Mouse (Mus musculus): ENCODE measurements around the gene Olfr1009. TPM values are rescaled to one million over a fixed set of nuclear protein-coding genes. Genes with fewer than 3 reads are reported as not detected.
"Not testable (repeated sequence)": the region's sequence is repeated elsewhere in the genome, so short reads cannot be mapped to it uniquely, and the experiment has no call there.

Olfr1009 gene
- polyA plus RNA-seq (2014; fragmentation: Nextera tagmentation; extraction: Ambion mirVana) = not detected in 2 replicates

DNA sequence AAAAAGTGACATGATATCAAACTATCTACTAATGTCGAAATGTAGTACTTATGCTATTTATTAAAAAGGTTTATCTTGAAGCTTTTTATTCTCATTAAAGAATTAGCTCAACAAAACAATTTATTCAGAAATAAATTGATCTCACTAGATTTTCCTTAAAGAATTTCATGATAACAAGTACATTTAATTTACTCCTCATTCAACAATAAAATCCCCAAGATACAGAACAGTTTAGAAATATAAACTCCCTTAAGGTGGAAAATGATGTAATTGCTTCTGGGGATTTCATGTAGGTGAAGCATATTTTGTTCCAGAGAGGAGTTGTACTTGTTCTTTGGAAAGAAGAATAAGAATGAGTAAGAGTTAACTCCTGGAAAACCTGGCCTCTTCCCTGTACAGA lies at the start of gene Olfr1009:
Olfr1009 (plus strand) TSS at position 301 of the 400 bp plus-strand sequence.
- Histone ChIP-seq H3K4me3 (ENCODE audit: low read depth, low read length) (no peak within 1 kb of the TSS), H3K4me2 (ENCODE audit: low read depth, low read length, severe bottlenecking) (no peak within 1 kb of the TSS), H3K36me3 (ENCODE audit: control insufficient read depth, insufficient read depth, low read length) (no peaks in the 10 kb centered on the region), H3K9me3 (ENCODE audit: control insufficient read depth, low read length) (no peaks in the 10 kb centered on the region), H3K9ac (ENCODE audit: low read length) (no peak within 1 kb of the TSS), H3K27me3 (ENCODE audit: control insufficient read depth, insufficient read depth, low read length) (no peaks in the 10 kb centered on the region), H3K27ac (ENCODE audit: low read depth, low read length) (no peak within 1 kb of the TSS), H3K4me1 (replicated peaks; ENCODE audit: control insufficient read depth, insufficient read depth, low read length) (no peaks in the 10 kb centered on the region)
- no peak for DNase-seq (ENCODE audit: low spot score)
- WGBS = 85% methylated on average over 1 of the region's 1 CpGs
- no peak for ATAC-seq (replicated peaks; ENCODE audit: low FRiP score)

DNA sequence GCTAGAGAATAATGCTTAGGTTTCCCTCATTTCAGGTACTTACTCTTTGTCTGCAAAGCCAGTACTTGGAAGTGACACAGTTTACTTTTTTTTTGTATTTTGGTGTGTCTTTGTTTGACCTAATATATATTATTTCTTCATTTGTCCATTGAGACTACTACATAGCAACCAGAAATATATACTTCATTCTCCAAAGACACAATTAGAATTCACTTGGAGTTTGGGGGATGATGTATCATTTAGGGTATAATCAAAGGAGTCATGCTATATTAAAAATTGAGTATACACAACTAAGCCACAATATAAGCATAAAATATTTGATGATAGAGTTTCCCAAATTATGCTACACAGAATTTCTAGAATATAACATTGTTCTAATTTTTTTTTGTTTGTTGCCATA lies 36.6 kb upstream of the Olfr1009 start, which contains the start of gene Olfr1006:
Olfr1006 (minus strand) TSS at position 101 of the 400 bp plus-strand sequence.
- no peak for ATAC-seq (replicated peaks; ENCODE audit: low FRiP score)
- DNase-seq (ENCODE audit: low spot score) = no peak
- no peaks in the 10 kb centered on the region for H3K36me3 ChIP-seq (ENCODE audit: control insufficient read depth, insufficient read depth, low read length)
- no peak within 1 kb of the TSS for H3K27ac ChIP-seq (ENCODE audit: low read depth, low read length)
- no peaks in the 10 kb centered on the region for H3K27me3 ChIP-seq (ENCODE audit: control insufficient read depth, insufficient read depth, low read length)
- H3K4me3 ChIP-seq (ENCODE audit: low read depth, low read length) = no peak within 1 kb of the TSS
- no peak within 1 kb of the TSS for H3K9ac ChIP-seq (ENCODE audit: low read length)
- no peaks in the 10 kb centered on the region for H3K4me1 ChIP-seq (replicated peaks; ENCODE audit: control insufficient read depth, insufficient read depth, low read length)
- no peaks in the 10 kb centered on the region for H3K9me3 ChIP-seq (ENCODE audit: control insufficient read depth, low read length)
- H3K4me2 ChIP-seq (ENCODE audit: low read depth, low read length, severe bottlenecking) = no peak within 1 kb of the TSS

DNA sequence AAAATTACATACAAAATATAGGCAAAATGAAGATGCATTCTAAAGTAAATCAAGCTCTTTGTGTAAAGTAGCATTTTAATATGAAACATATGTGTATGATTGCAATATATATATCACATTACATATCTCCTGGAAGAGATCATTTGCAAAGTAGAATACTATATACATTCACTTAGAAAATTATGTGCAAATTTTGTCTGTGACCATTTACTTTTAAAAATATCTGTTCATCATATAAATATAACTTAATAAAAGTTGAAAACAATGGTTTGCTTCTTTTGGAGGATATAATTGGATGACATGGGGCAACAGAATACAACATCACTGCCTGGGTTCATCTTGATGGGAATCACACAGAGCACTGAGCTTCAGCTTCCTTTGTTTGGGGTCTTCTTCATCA lies 26.1 kb upstream of the Olfr1009 start, which contains the start of gene Olfr1008:
Olfr1008 (plus strand) TSS at position 301 of the 400 bp plus-strand sequence.
- H3K4me3 ChIP-seq (ENCODE audit: low read depth, low read length) = no peak within 1 kb of the TSS
- no peak within 1 kb of the TSS for H3K9ac ChIP-seq (ENCODE audit: low read length)
- H3K27me3 ChIP-seq (ENCODE audit: control insufficient read depth, insufficient read depth, low read length) = no peaks in the 10 kb centered on the region
- no peaks in the 10 kb centered on the region for H3K4me1 ChIP-seq (replicated peaks; ENCODE audit: control insufficient read depth, insufficient read depth, low read length)
- no peak for ATAC-seq (replicated peaks; ENCODE audit: low FRiP score)
- H3K27ac ChIP-seq (ENCODE audit: low read depth, low read length) = no peak within 1 kb of the TSS
- H3K4me2 ChIP-seq (ENCODE audit: low read depth, low read length, severe bottlenecking) = no peak within 1 kb of the TSS
- H3K9me3 ChIP-seq (ENCODE audit: control insufficient read depth, low read length) = no peaks in the 10 kb centered on the region
- DNase-seq (ENCODE audit: low spot score) = no peak
- H3K36me3 ChIP-seq (ENCODE audit: control insufficient read depth, insufficient read depth, low read length) = no peaks in the 10 kb centered on the region

DNA sequence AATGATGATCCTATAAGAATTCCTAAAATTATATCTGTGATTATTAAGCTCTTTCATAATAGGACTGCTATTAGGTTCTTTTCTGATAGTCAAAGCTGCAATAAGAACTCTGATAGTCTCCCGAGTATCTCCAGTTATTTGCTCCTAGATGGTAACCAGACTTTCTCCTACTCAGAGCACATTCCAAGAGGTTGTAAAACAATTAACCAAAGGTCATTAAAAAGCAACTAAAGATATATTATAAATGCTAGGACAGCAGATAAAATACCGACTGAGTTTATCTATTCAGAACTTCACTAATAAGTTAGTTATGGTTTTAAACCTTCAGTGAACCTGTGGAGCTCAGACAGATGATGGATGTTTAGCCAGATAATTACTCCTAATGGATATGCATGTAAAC lies 4.5 kb upstream of the Olfr1009 start:
- H3K36me3 ChIP-seq (ENCODE audit: control insufficient read depth, insufficient read depth, low read length); H3K27ac ChIP-seq (ENCODE audit: low read depth, low read length); H3K4me1 ChIP-seq (replicated peaks; ENCODE audit: control insufficient read depth, insufficient read depth, low read length); ATAC-seq (replicated peaks; ENCODE audit: low FRiP score); DNase-seq (ENCODE audit: low spot score); H3K9ac ChIP-seq (ENCODE audit: low read length); H3K4me3 ChIP-seq (ENCODE audit: low read depth, low read length); H3K27me3 ChIP-seq (ENCODE audit: control insufficient read depth, insufficient read depth, low read length); H3K4me2 ChIP-seq (ENCODE audit: low read depth, low read length, severe bottlenecking); H3K9me3 ChIP-seq (ENCODE audit: control insufficient read depth, low read length): not testable (repeated sequence)
- WGBS = 80% methylated on average over 2 of the region's 2 CpGs

DNA sequence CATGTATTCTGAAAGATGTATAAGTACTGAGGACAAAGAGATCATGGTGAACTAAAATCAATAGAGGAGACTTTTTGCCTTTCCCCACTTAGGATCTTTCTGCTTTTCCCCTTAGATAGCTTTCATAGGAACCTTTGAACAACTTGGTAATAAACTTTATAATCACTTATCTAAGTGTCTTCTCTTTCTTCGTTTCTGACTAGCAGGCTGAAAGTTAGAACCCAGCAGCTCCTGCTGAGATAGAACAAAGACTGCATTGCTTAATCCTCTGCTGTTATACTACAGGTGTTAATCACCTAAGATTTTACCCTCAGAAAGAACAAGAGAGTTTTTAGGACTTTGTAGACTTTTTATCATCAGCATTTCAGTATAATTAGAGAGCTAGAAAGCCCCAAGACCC lies 4.1 kb upstream of the Olfr1009 start:
- H3K4me1 ChIP-seq (replicated peaks; ENCODE audit: control insufficient read depth, insufficient read depth, low read length) = no peaks in the 10 kb centered on the region
- no peak for ATAC-seq (replicated peaks; ENCODE audit: low FRiP score)
- WGBS = 31% methylated on average over 1 of the region's 1 CpGs
- no peak overlapping the region for H3K4me3 ChIP-seq (ENCODE audit: low read depth, low read length)
- H3K27me3 ChIP-seq (ENCODE audit: control insufficient read depth, insufficient read depth, low read length) = no peaks in the 10 kb centered on the region
- no peaks in the 10 kb centered on the region for H3K9me3 ChIP-seq (ENCODE audit: control insufficient read depth, low read length)
- no peak overlapping the region for H3K27ac ChIP-seq (ENCODE audit: low read depth, low read length)
- no peak overlapping the region for H3K4me2 ChIP-seq (ENCODE audit: low read depth, low read length, severe bottlenecking)
- no peak overlapping the region for H3K9ac ChIP-seq (ENCODE audit: low read length)
- H3K36me3 ChIP-seq (ENCODE audit: control insufficient read depth, insufficient read depth, low read length) = no peaks in the 10 kb centered on the region
- DNase-seq (ENCODE audit: low spot score) = no peak

DNA sequence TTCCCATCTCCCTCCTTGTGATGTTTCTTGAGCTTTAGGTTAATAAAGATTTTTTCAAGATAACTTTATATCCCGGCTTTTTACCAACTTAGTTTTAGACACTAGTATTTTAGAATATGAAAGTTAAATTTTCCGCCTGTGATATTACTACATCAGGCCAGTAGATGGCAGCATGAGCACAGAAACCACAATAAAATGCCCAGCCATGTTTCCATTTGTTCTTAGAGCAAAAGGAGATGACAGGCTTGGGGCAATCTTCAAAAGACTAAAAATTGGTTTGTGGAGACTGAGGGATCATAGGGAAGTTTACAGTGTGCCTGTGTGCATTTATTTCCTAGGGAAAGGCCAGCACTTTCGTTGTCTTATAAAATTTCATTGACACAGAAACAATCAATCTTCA lies 10.6 kb downstream of the Olfr1009 start:
- DNase-seq (ENCODE audit: low spot score) (no peak), ATAC-seq (replicated peaks; ENCODE audit: low FRiP score) (peak; percentile 69; the same call in 1 of the 2 replicates)
- no peaks in the 10 kb centered on the region for H3K36me3 ChIP-seq (ENCODE audit: control insufficient read depth, insufficient read depth, low read length)
- H3K27me3 ChIP-seq (ENCODE audit: control insufficient read depth, insufficient read depth, low read length) = no peaks in the 10 kb centered on the region
- H3K27ac ChIP-seq (ENCODE audit: low read depth, low read length) = no peak overlapping the region
- H3K9me3 ChIP-seq (ENCODE audit: control insufficient read depth, low read length) = no peaks in the 10 kb centered on the region
- no peak overlapping the region for H3K4me2 ChIP-seq (ENCODE audit: low read depth, low read length, severe bottlenecking)
- H3K4me1 ChIP-seq (replicated peaks; ENCODE audit: control insufficient read depth, insufficient read depth, low read length) = no peaks in the 10 kb centered on the region
- H3K9ac ChIP-seq (ENCODE audit: low read length) = no peak overlapping the region
- no peak overlapping the region for H3K4me3 ChIP-seq (ENCODE audit: low read depth, low read length)
- 24% methylated on average over 3 of the region's 3 CpGs for WGBS

DNA sequence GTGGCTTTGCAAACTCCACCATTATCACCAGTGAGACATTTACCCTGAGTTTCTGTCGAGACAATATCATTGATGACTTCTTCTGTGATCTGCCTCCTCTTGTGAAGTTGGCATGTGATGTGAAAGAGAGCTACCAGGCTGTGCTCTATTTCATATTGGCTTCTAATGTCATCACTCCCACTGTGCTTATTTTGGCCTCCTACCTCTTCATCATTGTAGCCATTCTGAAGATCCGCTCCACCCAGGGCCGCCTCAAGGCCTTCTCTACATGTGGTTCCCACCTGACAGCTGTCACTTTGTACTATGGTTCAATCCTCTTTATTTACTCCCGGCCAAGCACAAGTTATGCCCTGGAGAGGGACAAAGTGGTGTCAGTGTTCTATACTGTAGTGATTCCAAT lies 38.6 kb downstream of the Olfr1009 start:
- ATAC-seq (replicated peaks; ENCODE audit: low FRiP score) (no peak), DNase-seq (ENCODE audit: low spot score) (no peak)
- H3K9me3 ChIP-seq (ENCODE audit: control insufficient read depth, low read length) = no peaks in the 10 kb centered on the region
- 68% methylated on average over 4 of the region's 4 CpGs for WGBS
- no peaks in the 10 kb centered on the region for H3K4me1 ChIP-seq (replicated peaks; ENCODE audit: control insufficient read depth, insufficient read depth, low read length)
- no peak overlapping the region for H3K4me2 ChIP-seq (ENCODE audit: low read depth, low read length, severe bottlenecking)
- no peaks in the 10 kb centered on the region for H3K36me3 ChIP-seq (ENCODE audit: control insufficient read depth, insufficient read depth, low read length)
- H3K9ac ChIP-seq (ENCODE audit: low read length) = no peak overlapping the region
- no peak overlapping the region for H3K4me3 ChIP-seq (ENCODE audit: low read depth, low read length)
- no peak overlapping the region for H3K27ac ChIP-seq (ENCODE audit: low read depth, low read length)
- H3K27me3 ChIP-seq (ENCODE audit: control insufficient read depth, insufficient read depth, low read length) = no peaks in the 10 kb centered on the region

DNA sequence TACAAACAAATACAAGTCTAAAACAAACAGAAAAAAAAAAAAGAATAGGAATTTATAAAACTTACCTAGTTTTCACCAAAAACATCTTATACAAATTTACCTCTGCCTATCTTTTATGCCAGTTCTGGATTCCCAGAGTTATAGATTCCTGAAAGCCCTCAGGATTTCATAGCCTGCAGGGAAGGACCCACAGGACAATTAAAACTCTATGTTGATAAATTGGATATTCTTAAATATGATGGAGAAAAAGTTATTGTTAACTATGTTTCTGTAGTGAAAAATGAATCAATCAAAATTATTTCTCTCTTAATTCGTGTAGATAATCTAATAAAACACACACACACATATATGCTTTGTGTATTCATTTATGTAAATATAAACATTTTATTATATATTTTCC lies 47.4 kb downstream of the Olfr1009 start, which contains the start of gene Olfr1012:
Olfr1012 (minus strand) TSS at position 101 of the 400 bp plus-strand sequence.
- Histone ChIP-seq H3K9me3 (ENCODE audit: control insufficient read depth, low read length) (no peaks in the 10 kb centered on the region), H3K4me2 (ENCODE audit: low read depth, low read length, severe bottlenecking) (no peak within 1 kb of the TSS), H3K36me3 (ENCODE audit: control insufficient read depth, insufficient read depth, low read length) (no peaks in the 10 kb centered on the region), H3K4me1 (replicated peaks; ENCODE audit: control insufficient read depth, insufficient read depth, low read length) (no peaks in the 10 kb centered on the region), H3K4me3 (ENCODE audit: low read depth, low read length) (no peak within 1 kb of the TSS), H3K27me3 (ENCODE audit: control insufficient read depth, insufficient read depth, low read length) (no peaks in the 10 kb centered on the region), H3K9ac (ENCODE audit: low read length) (no peak within 1 kb of the TSS), H3K27ac (ENCODE audit: low read depth, low read length) (no peak within 1 kb of the TSS)
- 89% methylated on average over 1 of the region's 1 CpGs for WGBS
- ATAC-seq (replicated peaks; ENCODE audit: low FRiP score) = no peak
- no peak for DNase-seq (ENCODE audit: low spot score)

DNA sequence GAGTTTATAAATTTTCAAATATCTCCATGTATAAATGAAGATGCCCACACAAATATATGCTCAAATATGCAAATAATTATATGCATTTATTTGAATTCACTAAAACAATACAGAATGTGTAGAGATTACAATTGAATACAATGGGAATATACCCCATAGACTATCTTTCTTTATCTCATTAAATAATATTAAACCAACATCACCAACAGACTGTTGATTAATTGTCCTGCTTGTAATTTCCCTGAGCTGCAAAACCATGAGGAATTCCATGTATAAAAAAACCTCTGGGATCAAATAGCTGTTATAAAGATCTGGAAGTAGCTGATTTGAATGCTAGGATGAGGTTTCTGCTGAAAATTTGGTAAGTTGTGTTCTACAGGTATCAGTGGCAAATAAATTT lies 51.6 kb downstream of the Olfr1009 start, which contains the start of gene Olfr1013:
Olfr1013 (plus strand) TSS at position 301 of the 400 bp plus-strand sequence.
- no peaks in the 10 kb centered on the region for H3K27me3 ChIP-seq (ENCODE audit: control insufficient read depth, insufficient read depth, low read length)
- DNase-seq (ENCODE audit: low spot score) = no peak
- no peak within 1 kb of the TSS for H3K27ac ChIP-seq (ENCODE audit: low read depth, low read length)
- no peak within 1 kb of the TSS for H3K9ac ChIP-seq (ENCODE audit: low read length)
- H3K9me3 ChIP-seq (ENCODE audit: control insufficient read depth, low read length) = no peaks in the 10 kb centered on the region
- H3K4me2 ChIP-seq (ENCODE audit: low read depth, low read length, severe bottlenecking) = no peak within 1 kb of the TSS
- no peaks in the 10 kb centered on the region for H3K36me3 ChIP-seq (ENCODE audit: control insufficient read depth, insufficient read depth, low read length)
- H3K4me1 ChIP-seq (replicated peaks; ENCODE audit: control insufficient read depth, insufficient read depth, low read length) = no peaks in the 10 kb centered on the region
- no peak for ATAC-seq (replicated peaks; ENCODE audit: low FRiP score)
- no peak within 1 kb of the TSS for H3K4me3 ChIP-seq (ENCODE audit: low read depth, low read length)
